8 mouse cellular contexts compared by ENCODE assay signal in genomic region chr17:3084551-3084930, GRCm38 (mm10). TPM values are rescaled to one million over a fixed set of nuclear protein-coding genes. Genes with fewer than 3 reads are reported as not detected.
A peak's percentile ranks its signal among the peaks of the same experiment; 100 is the strongest.
DNase-seq lines count a peak whose midpoint lies in the region; ATAC-seq lines count a peak whose summit lies in the region.

No protein-coding gene starts in this region.

- intact Hi-C loops in left cerebral cortex, postnatal 10 days (cut with DNase I) = no loop called here

- no peaks in the 10 kb centered on the region for H3K27me3 ChIP-seq in hindbrain, embryonic 14.5 days (ENCODE audit: control insufficient read depth, insufficient read depth, low read length)
- no peaks in the 10 kb centered on the region for H3K27me3 ChIP-seq in megakaryocyte, embryonic 14.5 days (replicated peaks)

- H3K4me1 ChIP-seq in hindbrain, embryonic 14.5 days (replicated peaks; ENCODE audit: control insufficient read depth, insufficient read depth, low read length) = no peaks in the 10 kb centered on the region
- peaks cover 19% of the 10 kb centered on the region for H3K4me1 ChIP-seq in megakaryocyte, embryonic 14.5 days

- H3K27ac ChIP-seq in hindbrain, embryonic 14.5 days = peak overlapping the region; percentile 92

- WGBS in hindbrain, embryonic 14.5 days = under 1% methylated on average over 23 of the region's 31 CpGs

- ATAC-seq in hindbrain, embryonic 14.5 days (ENCODE audit: low FRiP score) = peak; percentile 12

- H3K4me2 ChIP-seq in hindbrain, embryonic 14.5 days (replicated peaks) = peak overlapping the region; percentile 65

- H3K36me3 ChIP-seq in hindbrain, embryonic 14.5 days (replicated peaks; ENCODE audit: control insufficient read depth, insufficient read depth) = no peaks in the 10 kb centered on the region
- no peaks in the 10 kb centered on the region for H3K36me3 ChIP-seq in megakaryocyte, embryonic 14.5 days (replicated peaks; ENCODE audit: low read length)

- H3K9me3 ChIP-seq in hindbrain, embryonic 14.5 days (ENCODE audit: control insufficient read depth, low read length) = no peaks in the 10 kb centered on the region
- H3K9me3 ChIP-seq in megakaryocyte, embryonic 14.5 days = peaks cover 3% of the 10 kb centered on the region; the same call in 1 of the 2 replicates

- H3K4me3 ChIP-seq in hindbrain, embryonic 14.5 days (replicated peaks; ENCODE audit: low read length) = peak overlapping the region; percentile 42
- peak overlapping the region; percentile 64 for H3K4me3 ChIP-seq in megakaryocyte, embryonic 14.5 days (replicated peaks)

- H3K9ac ChIP-seq in hindbrain, embryonic 14.5 days = peak overlapping the region; percentile 60

- peak; percentile 67 for DNase-seq in R1 (ENCODE audit: low read depth, low spot score)
- DNase-seq in cerebellum, adult 9-11 months = peak; percentile 92
- peak; percentile 69 to 86 for DNase-seq in frontal cortex, postnatal 25 days (ENCODE audit: low spot score in 2 of 2)
- peak; percentile 74 for DNase-seq in hindbrain, embryonic 14.5 days (ENCODE audit: low spot score)
- peak; percentile 77 to 88 for DNase-seq in left cerebral cortex, postnatal 10 days (ENCODE audit: extremely low spot score in 1 of 2, low spot score in 2 of 2)
- DNase-seq in right cerebral cortex, postnatal 36 days (ENCODE audit: low spot score in 2 of 2) = peak; percentile 76
- peak; percentile 61 to 71 for DNase-seq in urinary bladder, postnatal 36 days (ENCODE audit: low spot score in 2 of 2)

RNA-seq across cellular contexts. Expression of gene Scaf8, which starts 30.2 kb away (rescaled TPM):
- 19.3 and 21.3 TPM in 2 replicates for polyA plus RNA-seq in hindbrain, embryonic 14.5 days (2014; fragmentation: Nextera tagmentation; extraction: Ambion mirVana)
- 10 to 100 TPM; 59.9 TPM for total RNA-seq in left cerebral cortex, postnatal 10 days (2021)
- 3.9 and 4.5 TPM in 2 replicates for polyA plus RNA-seq in megakaryocyte, embryonic 14.5 days (2012; ENCODE audit: insufficient read depth, low replicate concordance)

Comparison
In these comparisons a context has a peak if more than half of its experiments do, and no peak if none do; other contexts are left out.
1. Peak in every context shown above with its lines: DNase-seq, ATAC-seq, H3K4me3 ChIP-seq and H3K27ac ChIP-seq.